Mouse (Mus musculus) heart, embryonic 14.5 days (tissue): ENCODE measurements around the gene Fubp1. TPM values are rescaled to one million over a fixed set of nuclear protein-coding genes. Genes with fewer than 3 reads are reported as not detected.

Experiments used
- ATAC-seq: fragments of 200-750 bp; cut with Nextera tagmentation; 2 replicates; pipeline ENCODE4 v1.8.0; 2017; ENCODE audit warnings: low read depth, moderate TSS enrichment; ENCODE audit not compliant: insufficient number of reproducible peaks, insufficient read depth, low FRiP score
- H3K27ac ChIP-seq, 2 experiments: fragments of 200-500 bp in 1 of 2; fragments of 300-500 bp in 1 of 2; sonication (generic) in 1 of 2; replicated peaks in 1 of 2; 2 replicates each; pipeline ENCODE4 v1.5.1; 2012 to 2014; ENCODE audit warnings: low read depth in 2 of 2, low read length in 2 of 2, control low read depth in 1 of 2, mild to moderate bottlenecking in 1 of 2, mixed read lengths in 1 of 2; ENCODE audit not compliant: control insufficient read depth in 1 of 2, insufficient read depth in 1 of 2
- H3K27me3 ChIP-seq: fragments of 300-500 bp; sonication (generic); 2 replicates; pipeline ENCODE4 v1.6.1; 2014; ENCODE audit warnings: mild to moderate bottlenecking, low read length, control low read depth; ENCODE audit not compliant: control insufficient read depth, insufficient read depth
- H3K36me3 ChIP-seq: fragments of 300-500 bp; sonication (generic); 2 replicates; pipeline ENCODE4 v1.6.1; 2014; ENCODE audit warnings: mild to moderate bottlenecking, control low read depth, low read length, mixed read lengths; ENCODE audit not compliant: control insufficient read depth, insufficient read depth
- H3K4me1 ChIP-seq, 2 experiments: fragments of 200-500 bp in 1 of 2; fragments of 300-500 bp in 1 of 2; sonication (generic) in 1 of 2; 2 replicates each; pipeline ENCODE4 v1.6.1; 2012 to 2014; ENCODE audit warnings: low read length in 2 of 2, control low read depth in 1 of 2, mixed read lengths in 1 of 2; ENCODE audit not compliant: control insufficient read depth in 2 of 2, insufficient read depth in 2 of 2
- H3K4me2 ChIP-seq: fragments of 300-500 bp; sonication (generic); 2 replicates; pipeline ENCODE4 v1.6.1; 2014; ENCODE audit warnings: mild to moderate bottlenecking, low read length
- H3K4me3 ChIP-seq, 2 experiments: fragments of 200-500 bp in 1 of 2; fragments of 300-500 bp in 1 of 2; sonication (generic) in 1 of 2; 2 replicates each; pipeline ENCODE4 v1.5.1; 2012 to 2014; ENCODE audit warnings: low read length in 2 of 2, mild to moderate bottlenecking in 2 of 2, control low read depth in 1 of 2, low read depth in 1 of 2, moderate library complexity in 1 of 2; ENCODE audit not compliant: control insufficient read depth in 1 of 2, insufficient read depth in 1 of 2
- H3K9ac ChIP-seq: fragments of 300-500 bp; sonication (generic); 2 replicates; pipeline ENCODE4 v1.6.1; 2014; ENCODE audit warnings: mild to moderate bottlenecking, low read length
- H3K9me3 ChIP-seq: fragments of 300-500 bp; sonication (generic); 2 replicates; pipeline ENCODE4 v1.6.1; 2016; ENCODE audit warnings: low read length, control low read depth; ENCODE audit not compliant: control insufficient read depth
- WGBS: fragments of 180-500 bp; shearing (Covaris S2); extraction: QIAGEN DNeasy Blood & Tissue Kit; methylation state at CpG from one replicate; pipeline ENCODE4 v1.1.7; 2014; 5-methylcytosine and 5-hydroxymethylcytosine counted together
- polyA plus RNA-seq: library from polyadenylated mRNA; unstranded; fragments of >200 nt; fragmentation: Nextera tagmentation; extraction: Ambion mirVana; gene quantifications from 2 replicates; pipeline ENCODE4 v1.2.1, GENCODE M21; 2014

Gene Fubp1
- polyA plus RNA-seq, 1 experiment from 2014 or later = 113 TPM

- H3K9me3 ChIP-seq = no peaks in the 10 kb centered on the region
- ATAC-seq = no peak
- 92% methylated on average over 10 of the region's 10 CpGs for WGBS
Observed at GRCm38 (mm10) chr3:152168007-152168406, 42.2 kb upstream of the Fubp1 start.

GRCm38 (mm10) chr3:152170407-152170806, 39.8 kb upstream of the Fubp1 start:
- H3K9ac ChIP-seq = no peak overlapping the region

More at GRCm38 (mm10) chr3:152168007-152168406, 42.2 kb upstream of the Fubp1 start:
- Histone ChIP-seq H3K4me2 (no peak overlapping the region), H3K36me3 (no peaks in the 10 kb centered on the region), H3K9ac (no peak overlapping the region), H3K4me3 (no peak overlapping the region), H3K27ac (no peak overlapping the region), H3K4me1 (peaks cover 6 to 25% of the 10 kb centered on the region in 2 experiments), H3K27me3 (no peaks in the 10 kb centered on the region)

GRCm38 (mm10) chr3:152171236-152171635, 39.0 kb upstream of the Fubp1 start:
- no peaks in the 10 kb centered on the region for H3K9me3 ChIP-seq
- no peaks in the 10 kb centered on the region for H3K27me3 ChIP-seq
- H3K27ac ChIP-seq = no peak overlapping the region
- peaks cover 7 to 14% of the 10 kb centered on the region in 2 experiments for H3K4me1 ChIP-seq
- 31% methylated on average over 2 of the region's 2 CpGs for WGBS
- H3K4me2 ChIP-seq = no peak overlapping the region
- no peak overlapping the region for H3K4me3 ChIP-seq
- no peak overlapping the region for H3K9ac ChIP-seq
- no peaks in the 10 kb centered on the region for H3K36me3 ChIP-seq
- no peak for ATAC-seq

More at GRCm38 (mm10) chr3:152170407-152170806, 39.8 kb upstream of the Fubp1 start:
- WGBS = 34% methylated on average over 1 of the region's 1 CpGs
- H3K9me3 ChIP-seq = no peaks in the 10 kb centered on the region
- no peak overlapping the region for H3K4me3 ChIP-seq
- no peaks in the 10 kb centered on the region for H3K27me3 ChIP-seq
- no peak for ATAC-seq
- H3K36me3 ChIP-seq = no peaks in the 10 kb centered on the region
- H3K4me2 ChIP-seq = no peak overlapping the region
- H3K27ac ChIP-seq = no peak overlapping the region
- peaks cover 6 to 17% of the 10 kb centered on the region in 2 experiments for H3K4me1 ChIP-seq

- Histone ChIP-seq H3K9me3 (no peaks in the 10 kb centered on the region), H3K36me3 (no peaks in the 10 kb centered on the region), H3K4me1 (peaks cover 4 to 8% of the 10 kb centered on the region in 2 experiments), H3K9ac (no peak overlapping the region), H3K4me2 (no peak overlapping the region), H3K27me3 (no peaks in the 10 kb centered on the region), H3K27ac (no peak overlapping the region), H3K4me3 (no peak overlapping the region)
- no peak for ATAC-seq
- 51% methylated on average over 7 of the region's 7 CpGs for WGBS
Observed at GRCm38 (mm10) chr3:152171862-152172261, 38.4 kb upstream of the Fubp1 start.

- no peaks in the 10 kb centered on the region for H3K9me3 ChIP-seq
- no peak overlapping the region for H3K4me3 ChIP-seq
- WGBS = 67% methylated on average over 7 of the region's 7 CpGs
- no peak overlapping the region for H3K4me2 ChIP-seq
- peaks cover 2 to 5% of the 10 kb centered on the region in 2 experiments; a peak in 2 of 4 replicates for H3K4me1 ChIP-seq
- ATAC-seq = no peak
- H3K9ac ChIP-seq = no peak overlapping the region
- no peak overlapping the region for H3K27ac ChIP-seq
- no peaks in the 10 kb centered on the region for H3K36me3 ChIP-seq
- no peaks in the 10 kb centered on the region for H3K27me3 ChIP-seq
Observed at GRCm38 (mm10) chr3:152172322-152172935, 37.8 kb upstream of the Fubp1 start.

- Histone ChIP-seq H3K9ac (no peak overlapping the region), H3K4me2 (no peak overlapping the region), H3K27ac (no peak overlapping the region), H3K27me3 (no peaks in the 10 kb centered on the region), H3K4me3 (no peak overlapping the region), H3K9me3 (no peaks in the 10 kb centered on the region), H3K4me1 (peaks cover 2 to 3% of the 10 kb centered on the region in 2 experiments; a peak in 1 of 4 replicates), H3K36me3 (peaks cover 26% of the 10 kb centered on the region)
- 84% methylated on average over 4 of the region's 4 CpGs for WGBS
- ATAC-seq = no peak
Observed at GRCm38 (mm10) chr3:152178816-152179215, 31.4 kb upstream of the Fubp1 start.

- ATAC-seq = no peak
- WGBS = 55% methylated on average over 1 of the region's 1 CpGs
- Histone ChIP-seq H3K9me3 (no peaks in the 10 kb centered on the region), H3K4me2 (no peak overlapping the region), H3K4me1 (peaks cover 2 to 3% of the 10 kb centered on the region in 2 experiments; a peak in 1 of 4 replicates), H3K27ac (no peak overlapping the region), H3K4me3 (no peak overlapping the region), H3K36me3 (peaks cover 30% of the 10 kb centered on the region), H3K27me3 (no peaks in the 10 kb centered on the region), H3K9ac (no peak overlapping the region)
Observed at GRCm38 (mm10) chr3:152179285-152179684, 30.9 kb upstream of the Fubp1 start.

GRCm38 (mm10) chr3:152180624-152181023, 29.6 kb upstream of the Fubp1 start:
- no peak overlapping the region for H3K4me2 ChIP-seq
- no peak overlapping the region for H3K4me3 ChIP-seq
- H3K27me3 ChIP-seq = no peaks in the 10 kb centered on the region
- peaks cover 0 to 10% of the 10 kb centered on the region in 2 experiments; a peak in 3 of 4 replicates for H3K4me1 ChIP-seq
- 87% methylated on average over 4 of the region's 4 CpGs for WGBS
- no peak overlapping the region for H3K27ac ChIP-seq
- ATAC-seq = no peak
- no peak overlapping the region for H3K9ac ChIP-seq
- peaks cover 43% of the 10 kb centered on the region for H3K36me3 ChIP-seq
- H3K9me3 ChIP-seq = no peaks in the 10 kb centered on the region
